Mouse (Mus musculus): ENCODE data around the gene Zfp13.

DNA sequence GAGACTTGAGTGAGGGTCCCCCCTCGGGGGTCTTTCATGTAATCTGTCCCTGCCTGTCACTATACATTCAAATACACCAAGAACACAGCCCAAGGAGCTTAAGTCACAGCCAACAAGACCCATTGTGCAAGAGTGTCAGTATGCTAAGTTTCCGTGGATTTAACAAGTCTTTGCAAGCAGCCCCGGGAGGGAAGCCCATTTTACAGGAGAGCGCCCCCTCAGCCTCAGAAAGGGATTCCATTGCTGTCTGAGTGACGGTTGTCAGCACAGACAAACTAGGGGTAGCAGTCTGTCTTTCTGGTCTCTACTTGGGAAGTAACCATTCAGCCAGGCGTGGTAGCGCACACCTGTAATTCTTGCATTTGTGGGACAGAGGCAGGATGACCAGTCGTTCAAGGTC lies 25.2 kb downstream of the Zfp13 start:
- no peak for TF ChIP-seq CTCF (IDR thresholded peaks at IDR 0.05; ENCODE audit: borderline replicate concordance, control insufficient read depth, extremely low read depth, insufficient read depth, low read length, poor library complexity)
- TF ChIP-seq POLR2A (IDR thresholded peaks at IDR 0.05; ENCODE audit: control insufficient read depth, extremely low read depth, insufficient read depth, low read length, poor library complexity), result no peak
